Mouse (Mus musculus) spleen, adult 2 months (tissue): Measurements from ENCODE around the gene Prf1. TPM values are rescaled to one million over a fixed set of nuclear protein-coding genes. Genes with fewer than 3 reads are reported as not detected.

ENCODE experiments used
- DNase-seq, 2 experiments: peaks; one replicate each; pipeline versions ENCODE4 v3.0.0 to v3.0.0-alpha.2; 2012 to 2021; ENCODE audit warnings: low spot score in 2 of 2, low read depth in 1 of 2
- H3K27ac ChIP-seq: fragments of 200-500 bp; 2 replicates; pipeline ENCODE4 v1.5.1; 2012; ENCODE audit warnings: low read length, inconsistent platforms; ENCODE audit not compliant: insufficient read depth
- H3K27me3 ChIP-seq: fragments of 200-500 bp; 2 replicates; pipeline ENCODE4 v1.6.1; 2012; ENCODE audit warnings: mild to moderate bottlenecking, moderate library complexity, low read length, inconsistent platforms; ENCODE audit not compliant: control insufficient read depth, insufficient read depth
- H3K36me3 ChIP-seq: fragments of 200-500 bp; 2 replicates; pipeline ENCODE4 v1.6.1; 2012; ENCODE audit warnings: mild to moderate bottlenecking, low read length, inconsistent platforms; ENCODE audit not compliant: control insufficient read depth, insufficient read depth
- H3K4me1 ChIP-seq: fragments of 200-500 bp; 2 replicates; pipeline ENCODE4 v1.6.1; 2011; ENCODE audit warnings: inconsistent platforms; ENCODE audit not compliant: control insufficient read depth, insufficient read depth, insufficient read length
- H3K4me3 ChIP-seq: fragments of 200-500 bp; 2 replicates; pipeline ENCODE4 v1.5.1; 2011; ENCODE audit warnings: mild to moderate bottlenecking, inconsistent platforms; ENCODE audit not compliant: insufficient read depth, insufficient read length; ENCODE audit errors: extremely low read depth
- CTCF ChIP-seq: fragments of 200-500 bp; IDR thresholded peaks from 2 replicates; pipeline ENCODE4 v1.5.1; 2011; ENCODE audit warnings: mild to moderate bottlenecking, inconsistent platforms; ENCODE audit not compliant: insufficient read depth, insufficient read length, insufficient replicate concordance; ENCODE audit errors: extremely low read depth
- POLR2A ChIP-seq: fragments of 200-500 bp; IDR thresholded peaks from 2 replicates; pipeline ENCODE4 v1.6.1; 2011; ENCODE audit warnings: low read depth, low read length, inconsistent platforms
- WGBS: fragments of 180-500 bp; shearing (Covaris S2); methylation state at CpG from one replicate; pipeline ENCODE4 v1.1.7; 2018; 5-methylcytosine and 5-hydroxymethylcytosine counted together
- polyA plus RNA-seq: library from polyadenylated mRNA; depleted of rRNA; stranded (reverse); fragments of >200 nt; gene quantifications from 2 replicates; pipeline ENCODE4 v1.2.3, GENCODE M21; 2012

Prf1 gene
- polyA plus RNA-seq, 1 experiment = 16.2 TPM

GRCm38 (mm10) chr10:61336137-61336536 is 38.5 kb downstream of the Prf1 start:
- no peak overlapping the region for H3K4me3 ChIP-seq
- H3K27me3 ChIP-seq = no peaks in the 10 kb centered on the region
- no peak for TF ChIP-seq POLR2A
- peak; percentile 51; the same call in 1 of the 2 replicates for TF ChIP-seq CTCF
- no peaks in the 10 kb centered on the region for H3K36me3 ChIP-seq
- H3K4me1 ChIP-seq = no peaks in the 10 kb centered on the region
- 28% methylated on average over 6 of the region's 6 CpGs for WGBS
- peak; percentile 37 to 56 for DNase-seq
- no peak overlapping the region for H3K27ac ChIP-seq

DNA sequence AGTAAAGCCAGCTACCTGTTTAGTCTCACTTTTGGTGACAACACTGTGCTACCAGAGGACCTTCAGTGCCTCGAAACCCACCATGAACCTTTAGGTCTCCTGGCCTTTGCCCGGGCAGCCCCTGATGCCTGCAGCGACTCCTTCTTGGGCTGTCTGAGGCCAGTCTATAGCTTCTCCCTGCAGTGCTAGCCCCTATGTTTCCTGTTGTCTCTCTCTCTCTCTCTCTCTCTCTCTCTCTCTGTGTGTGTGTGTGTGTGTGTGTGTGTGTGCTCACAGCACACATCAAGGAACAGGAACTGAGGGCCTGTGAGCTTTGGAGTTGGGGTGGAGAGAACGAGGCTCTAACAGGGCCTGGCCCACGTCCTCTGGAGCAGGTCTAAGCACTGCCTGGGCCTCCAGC is 39.0 kb downstream of the Prf1 start:
- H3K27me3 ChIP-seq = no peaks in the 10 kb centered on the region

DNA sequence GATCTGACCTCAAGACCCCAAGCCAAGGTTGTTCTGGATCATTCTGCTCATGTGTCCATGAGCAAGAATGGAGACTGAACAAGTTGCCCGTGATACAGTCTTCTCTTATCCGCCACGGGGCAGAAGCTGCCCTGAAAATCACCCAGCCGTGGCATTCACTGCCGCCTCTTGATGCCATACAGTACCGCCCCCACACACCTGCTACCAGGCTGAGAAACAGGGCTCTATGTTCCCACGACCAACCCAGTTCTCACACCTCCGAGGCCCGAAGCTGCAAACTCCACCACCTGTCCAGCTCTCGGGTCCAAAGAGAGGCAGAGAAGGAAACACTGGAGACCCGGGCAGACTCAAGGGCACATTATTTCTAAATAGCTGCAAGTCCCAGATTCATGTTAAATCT is 40.0 kb downstream of the Prf1 start:
- Histone ChIP-seq H3K27me3 (no peaks in the 10 kb centered on the region), H3K4me3 (no peak overlapping the region), H3K36me3 (no peaks in the 10 kb centered on the region), H3K4me1 (no peaks in the 10 kb centered on the region), H3K27ac (no peak overlapping the region)
- no peak for DNase-seq
- TF ChIP-seq POLR2A = no peak
- TF ChIP-seq CTCF = no peak
- WGBS = 73% methylated on average over 11 of the region's 11 CpGs

More for the DNA sequence above, 39.0 kb downstream of the Prf1 start:
- H3K27ac ChIP-seq = no peak overlapping the region
- no peaks in the 10 kb centered on the region for H3K36me3 ChIP-seq
- H3K4me1 ChIP-seq = no peaks in the 10 kb centered on the region
- TF ChIP-seq CTCF (no peak), POLR2A (no peak)
- no peak for DNase-seq
- 60% methylated on average over 5 of the region's 5 CpGs for WGBS
- H3K4me3 ChIP-seq = no peak overlapping the region

DNA sequence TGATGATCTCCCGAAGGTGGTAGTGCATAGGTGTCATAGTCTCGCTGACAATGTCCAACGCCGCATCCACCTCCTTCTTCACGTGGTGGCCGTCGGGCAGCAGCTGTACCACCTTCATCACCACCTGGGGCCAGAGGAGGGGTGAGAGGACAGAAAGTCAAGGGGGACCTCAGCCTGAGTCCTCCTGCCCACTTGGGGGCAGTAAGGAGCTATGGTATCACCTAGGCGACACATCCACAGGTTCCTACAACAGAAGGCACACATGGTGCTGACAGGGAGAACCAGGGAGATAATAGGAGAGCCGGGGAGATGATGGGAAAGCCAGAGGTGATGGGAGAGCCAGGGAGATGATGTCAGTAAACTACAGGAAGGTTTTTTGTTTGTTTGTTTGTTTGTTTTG is 41.6 kb downstream of the Prf1 start:
- TF ChIP-seq POLR2A = no peak
- TF ChIP-seq CTCF = no peak
- DNase-seq = no peak
- Histone ChIP-seq H3K4me1 (no peaks in the 10 kb centered on the region), H3K27me3 (no peaks in the 10 kb centered on the region), H3K4me3 (no peak overlapping the region), H3K27ac (no peak overlapping the region), H3K36me3 (no peaks in the 10 kb centered on the region)
- 91% methylated on average over 9 of the region's 9 CpGs for WGBS

DNA sequence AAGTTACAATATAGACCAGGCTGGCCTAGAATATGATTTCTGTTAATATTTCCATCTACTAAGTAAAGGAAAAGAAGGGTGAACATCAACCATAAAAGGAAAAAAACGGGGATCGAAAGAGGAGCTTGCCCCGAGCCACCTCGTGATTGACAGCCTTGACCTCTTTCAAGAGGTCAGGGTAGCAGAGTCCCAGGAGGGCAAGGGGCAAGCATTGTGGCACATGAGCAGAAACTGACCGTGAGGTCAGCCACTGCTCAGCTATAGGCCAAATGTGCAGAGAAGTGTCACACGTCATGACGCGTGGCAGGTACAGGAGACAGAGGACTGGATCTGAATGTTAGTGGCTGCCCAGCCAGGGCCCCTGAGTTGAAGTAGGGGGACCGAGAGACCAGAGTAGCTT is 42.6 kb downstream of the Prf1 start:
- Histone ChIP-seq H3K27ac (no peak overlapping the region), H3K27me3 (no peaks in the 10 kb centered on the region), H3K4me1 (no peaks in the 10 kb centered on the region), H3K4me3 (no peak overlapping the region), H3K36me3 (no peaks in the 10 kb centered on the region)
- TF ChIP-seq POLR2A (no peak), CTCF (no peak)
- WGBS = 89% methylated on average over 9 of the region's 9 CpGs
- DNase-seq = no peak

- DNase-seq = no peak
- over 99% methylated on average over 5 of the region's 5 CpGs for WGBS
- TF ChIP-seq CTCF (no peak), POLR2A (no peak)
- no peaks in the 10 kb centered on the region for H3K4me1 ChIP-seq
- no peaks in the 10 kb centered on the region for H3K27me3 ChIP-seq
- no peaks in the 10 kb centered on the region for H3K36me3 ChIP-seq
- H3K27ac ChIP-seq = no peak overlapping the region
- no peak overlapping the region for H3K4me3 ChIP-seq
Measured at GRCm38 (mm10) chr10:61341045-61341444, 43.4 kb downstream of the Prf1 start.

DNA sequence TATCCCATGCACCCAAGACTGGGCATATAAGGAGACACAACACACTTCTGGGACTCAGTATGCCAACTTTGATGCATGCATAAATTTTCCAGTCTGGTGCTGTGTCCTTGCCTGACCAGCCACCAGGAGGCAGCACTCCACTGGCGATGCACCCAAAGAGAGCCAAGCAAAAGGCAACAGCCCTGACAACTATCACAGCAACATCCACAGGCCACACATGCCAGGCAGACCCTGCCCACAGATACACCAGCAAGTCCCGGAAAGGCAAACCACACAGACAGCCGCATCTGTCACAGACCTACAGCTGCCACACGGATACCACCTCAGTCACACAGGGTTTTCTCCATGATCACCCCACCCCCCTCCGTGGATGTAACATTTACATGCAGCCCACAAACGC is 43.9 kb downstream of the Prf1 start:
- H3K36me3 ChIP-seq = no peaks in the 10 kb centered on the region
- peak; percentile 64; the same call in 1 of the 2 replicates for TF ChIP-seq CTCF
- no peak for TF ChIP-seq POLR2A
- 31% methylated on average over 6 of the region's 6 CpGs for WGBS
- H3K27ac ChIP-seq = no peak overlapping the region
- peak; percentile 12 to 49 for DNase-seq
- no peak overlapping the region for H3K4me3 ChIP-seq
- H3K4me1 ChIP-seq = no peaks in the 10 kb centered on the region
- no peaks in the 10 kb centered on the region for H3K27me3 ChIP-seq
